Comparison of ENCODE assay signal across 9 mouse cellular contexts in genomic region chr11:76468347-76468746, GRCm38 (mm10).
A peak's percentile ranks its signal among the peaks of the same experiment; 100 is the strongest.
DNase-seq lines count a peak whose midpoint lies in the region; ATAC-seq lines count a peak whose summit lies in the region.
"Had no signal": no experiment of that assay in that cellular context is flagged by ENCODE, and none has a peak within 500 bp of the region (broad histone marks: within the 10 kb centered on the region; RNA-seq: fewer than 3 reads in every experiment).

No protein-coding gene starts in this region.

- H3K36me3 ChIP-seq in heart, embryonic 14.5 days (ENCODE audit: control insufficient read depth, insufficient read depth, low read length) = peaks cover 17% of the 10 kb centered on the region
- peaks cover 5% of the 10 kb centered on the region for H3K36me3 ChIP-seq in neural tube, embryonic 12.5 days

- 11% methylated on average over 4 of the region's 6 CpGs for WGBS in heart, embryonic 14.5 days
- 16% methylated on average over 6 of the region's 6 CpGs for WGBS in neural tube, embryonic 12.5 days

- DNase-seq in heart, adult 8-10 months (ENCODE audit: low spot score) = no peak
- peak; percentile 95 for DNase-seq in brain, adult 2 months (ENCODE audit: low read depth, low spot score)
- peak; percentile 48 to 66 for DNase-seq in heart, postnatal 10 days
- DNase-seq in left cerebral cortex, postnatal 10 days (ENCODE audit: extremely low spot score in 1 of 2, low spot score in 2 of 2) = peak; percentile 76 to 84
- no peak for DNase-seq in thymus, postnatal 36 days

- intact Hi-C loops in heart, postnatal 10 days (cut with DNase I) = no loop called here
- intact Hi-C loops in left cerebral cortex, postnatal 10 days (cut with DNase I) = no loop called here

- H3K27ac ChIP-seq in heart, embryonic 14.5 days (replicated peaks in 1 of 2; ENCODE audit: control insufficient read depth in 1 of 2, insufficient read depth in 1 of 2, low read depth in 2 of 2, low read length in 2 of 2) = peak overlapping the region; percentile 20 to 34; a peak in 3 of 4 replicates
- peak overlapping the region; percentile 23 for H3K27ac ChIP-seq in neural tube, embryonic 12.5 days

- peak overlapping the region; percentile 16; the same call in 1 of the 2 replicates for H3K9ac ChIP-seq in heart, embryonic 14.5 days (ENCODE audit: low read length)
- peak overlapping the region; percentile 36 for H3K9ac ChIP-seq in neural tube, embryonic 12.5 days

- peak; percentile 70 for ATAC-seq in heart, embryonic 14.5 days (ENCODE audit: insufficient number of reproducible peaks, insufficient read depth, low FRiP score, low read depth)
- ATAC-seq in neural tube, embryonic 12.5 days (ENCODE audit: low FRiP score, low read depth) = peak; percentile 48; the same call in 1 of the 2 replicates
- ATAC-seq in inflammation-experienced regulatory T-cells, adult 6 months = no peak
- ATAC-seq: Patski had no signal

- peak overlapping the region; percentile 29 for H3K4me2 ChIP-seq in heart, embryonic 14.5 days (ENCODE audit: low read length)
- H3K4me2 ChIP-seq in neural tube, embryonic 12.5 days (replicated peaks) = peak overlapping the region; percentile 47

- no peaks in the 10 kb centered on the region for H3K9me3 ChIP-seq in heart, embryonic 14.5 days (ENCODE audit: control insufficient read depth, low read length)
- H3K9me3 ChIP-seq in neural tube, embryonic 12.5 days = no peaks in the 10 kb centered on the region

- no peak overlapping the region for H3K4me3 ChIP-seq in heart, embryonic 14.5 days (ENCODE audit: control insufficient read depth in 1 of 2, insufficient read depth in 1 of 2, low read depth in 1 of 2, low read length in 2 of 2)
- peak overlapping the region; percentile 22 for H3K4me3 ChIP-seq in neural tube, embryonic 12.5 days

- H3K4me1 ChIP-seq in heart, embryonic 14.5 days (ENCODE audit: control insufficient read depth in 2 of 2, insufficient read depth in 2 of 2, low read length in 2 of 2) = peaks cover 32 to 44% of the 10 kb centered on the region in 2 experiments
- H3K4me1 ChIP-seq in neural tube, embryonic 12.5 days = peaks cover 68% of the 10 kb centered on the region

- no peaks in the 10 kb centered on the region for H3K27me3 ChIP-seq in heart, embryonic 14.5 days (ENCODE audit: control insufficient read depth, insufficient read depth, low read length)
- no peaks in the 10 kb centered on the region for H3K27me3 ChIP-seq in neural tube, embryonic 12.5 days (replicated peaks)
- H3K27me3 ChIP-seq: Patski had no signal

Comparison
In these comparisons a context has a peak if more than half of its experiments do, and no peak if none do; other contexts are left out.
1. DNase-seq: peak in brain, adult 2 months (single experiment), heart, postnatal 10 days (2 of 2) and left cerebral cortex, postnatal 10 days (2 of 2); none in heart, adult 8-10 months (single experiment) and thymus, postnatal 36 days (0 of 2).